Mouse (Mus musculus) hindbrain, embryonic 15.5 days (tissue): ENCODE results near the gene Itga6. TPM values are rescaled to one million over a fixed set of nuclear protein-coding genes. Genes with fewer than 3 reads are reported as not detected.
"Not testable (repeated sequence)": the region's sequence is repeated elsewhere in the genome, so short reads cannot be mapped to it uniquely, and the experiment has no call there.

ENCODE experiments used
- ATAC-seq: fragments of 200-750 bp; cut with Nextera tagmentation; 2 replicates; pipeline ENCODE4 v1.8.0; 2017; ENCODE audit warnings: low read depth, moderate number of reproducible peaks, moderate TSS enrichment; ENCODE audit not compliant: low FRiP score
- H3K27ac ChIP-seq: fragments of 300-500 bp; sonication (generic); replicated peaks from 2 replicates; pipeline ENCODE4 v1.5.1; 2015; ENCODE audit warnings: mild to moderate bottlenecking, inconsistent platforms
- H3K27me3 ChIP-seq: fragments of 300-500 bp; sonication (generic); 2 replicates; pipeline ENCODE4 v1.6.1; 2015; ENCODE audit warnings: control low read depth, inconsistent platforms
- H3K36me3 ChIP-seq: fragments of 300-500 bp; sonication (generic); 2 replicates; pipeline ENCODE4 v1.6.1; 2015; ENCODE audit warnings: control low read depth, inconsistent platforms
- H3K4me1 ChIP-seq: fragments of 300-500 bp; sonication (generic); replicated peaks from 2 replicates; pipeline ENCODE4 v1.6.1; 2015; ENCODE audit warnings: control low read depth, inconsistent platforms
- H3K4me2 ChIP-seq: fragments of 300-500 bp; sonication (generic); 2 replicates; pipeline ENCODE4 v1.6.1; 2015; ENCODE audit warnings: moderate library complexity, mild to moderate bottlenecking, inconsistent platforms
- H3K4me3 ChIP-seq: fragments of 300-500 bp; sonication (generic); 2 replicates; pipeline ENCODE4 v1.5.1; 2015; ENCODE audit warnings: mild to moderate bottlenecking, inconsistent platforms
- H3K9ac ChIP-seq: fragments of 300-500 bp; sonication (generic); 2 replicates; pipeline ENCODE4 v1.6.1; 2015; ENCODE audit warnings: inconsistent platforms
- H3K9me3 ChIP-seq: fragments of 300-500 bp; sonication (generic); 2 replicates; pipeline ENCODE4 v1.6.1; 2016; ENCODE audit warnings: control low read depth, inconsistent platforms
- WGBS: fragments of 180-500 bp; shearing (Covaris S2); methylation state at CpG from one replicate; pipeline ENCODE4 v1.1.7; 2015; 5-methylcytosine and 5-hydroxymethylcytosine counted together
- polyA plus RNA-seq: library from polyadenylated mRNA; unstranded; fragments of >200 nt; fragmentation: Nextera tagmentation; extraction: Ambion mirVana; gene quantifications from 2 replicates; pipeline ENCODE4 v1.2.1, GENCODE M21; 2015

Itga6 gene
- polyA plus RNA-seq, 1 experiment from 2014 or later = 26.8 TPM

GRCm38 (mm10) chr2:71720556-71720955, 24.9 kb upstream of the Itga6 start:
- H3K27ac ChIP-seq, H3K9ac ChIP-seq, H3K4me3 ChIP-seq, H3K9me3 ChIP-seq, H3K4me2 ChIP-seq, H3K27me3 ChIP-seq, H3K36me3 ChIP-seq, ATAC-seq: not testable (repeated sequence)
- 66% methylated on average over 2 of the region's 2 CpGs for WGBS
- peaks cover 13% of the 10 kb centered on the region for H3K4me1 ChIP-seq

GRCm38 (mm10) chr2:71722913-71723312, 22.5 kb upstream of the Itga6 start:
- H3K27ac ChIP-seq = no peak overlapping the region
- no peak overlapping the region for H3K9ac ChIP-seq
- peaks cover 13% of the 10 kb centered on the region for H3K4me1 ChIP-seq
- H3K9me3 ChIP-seq = no peaks in the 10 kb centered on the region
- no peaks in the 10 kb centered on the region for H3K27me3 ChIP-seq
- no peak overlapping the region for H3K4me2 ChIP-seq
- ATAC-seq = no peak
- WGBS = 90% methylated on average over 5 of the region's 5 CpGs
- H3K4me3 ChIP-seq = no peak overlapping the region
- H3K36me3 ChIP-seq = no peaks in the 10 kb centered on the region

GRCm38 (mm10) chr2:71723623-71724022, 21.8 kb upstream of the Itga6 start:
- H3K9ac ChIP-seq = no peak overlapping the region
- H3K9me3 ChIP-seq = no peaks in the 10 kb centered on the region
- peaks cover 13% of the 10 kb centered on the region for H3K4me1 ChIP-seq
- H3K27me3 ChIP-seq = no peaks in the 10 kb centered on the region
- 87% methylated on average over 3 of the region's 3 CpGs for WGBS
- no peak for ATAC-seq
- H3K36me3 ChIP-seq = no peaks in the 10 kb centered on the region
- no peak overlapping the region for H3K27ac ChIP-seq
- H3K4me3 ChIP-seq = no peak overlapping the region
- no peak overlapping the region for H3K4me2 ChIP-seq

- H3K4me1 ChIP-seq = peaks cover 10% of the 10 kb centered on the region
- no peak for ATAC-seq
- no peak overlapping the region for H3K4me2 ChIP-seq
- H3K4me3 ChIP-seq = no peak overlapping the region
- no peaks in the 10 kb centered on the region for H3K27me3 ChIP-seq
- H3K9ac ChIP-seq = no peak overlapping the region
- H3K9me3 ChIP-seq = no peaks in the 10 kb centered on the region
- H3K27ac ChIP-seq = no peak overlapping the region
- WGBS = 83% methylated on average over 6 of the region's 6 CpGs
- H3K36me3 ChIP-seq = no peaks in the 10 kb centered on the region
These were observed 21.4 kb upstream of the Itga6 start for GRCm38 (mm10) chr2:71724028-71724427.

GRCm38 (mm10) chr2:71725446-71725845, 20.0 kb upstream of the Itga6 start:
- WGBS = 78% methylated on average over 1 of the region's 1 CpGs
- H3K9ac ChIP-seq = no peak overlapping the region
- no peaks in the 10 kb centered on the region for H3K36me3 ChIP-seq
- no peak overlapping the region for H3K4me3 ChIP-seq
- H3K4me2 ChIP-seq = no peak overlapping the region
- H3K27ac ChIP-seq = no peak overlapping the region
- ATAC-seq = no peak
- H3K9me3 ChIP-seq = no peaks in the 10 kb centered on the region
- no peaks in the 10 kb centered on the region for H3K27me3 ChIP-seq
- H3K4me1 ChIP-seq = no peaks in the 10 kb centered on the region

- ATAC-seq = no peak
- Histone ChIP-seq H3K9ac (no peak overlapping the region), H3K4me2 (no peak overlapping the region), H3K36me3 (no peaks in the 10 kb centered on the region), H3K4me3 (no peak overlapping the region), H3K27me3 (no peaks in the 10 kb centered on the region), H3K27ac (no peak overlapping the region), H3K4me1 (no peaks in the 10 kb centered on the region), H3K9me3 (no peaks in the 10 kb centered on the region)
- 92% methylated on average over 7 of the region's 7 CpGs for WGBS
These were observed 18.3 kb upstream of the Itga6 start for GRCm38 (mm10) chr2:71726883-71727676.

- H3K9me3 ChIP-seq = no peaks in the 10 kb centered on the region
- H3K4me3 ChIP-seq = no peak overlapping the region
- no peaks in the 10 kb centered on the region for H3K27me3 ChIP-seq
- no peak overlapping the region for H3K27ac ChIP-seq
- ATAC-seq = no peak
- H3K4me1 ChIP-seq = no peaks in the 10 kb centered on the region
- H3K9ac ChIP-seq = no peak overlapping the region
- 91% methylated on average over 7 of the region's 7 CpGs for whole genome bisulfite sequencing
- no peaks in the 10 kb centered on the region for H3K36me3 ChIP-seq
- H3K4me2 ChIP-seq = no peak overlapping the region
These were observed 17.1 kb upstream of the Itga6 start for GRCm38 (mm10) chr2:71728341-71728740.

GRCm38 (mm10) chr2:71728796-71729195, 16.6 kb upstream of the Itga6 start:
- H3K9ac ChIP-seq = no peak overlapping the region
- H3K9me3 ChIP-seq = no peaks in the 10 kb centered on the region
- no peak overlapping the region for H3K27ac ChIP-seq
- H3K4me2 ChIP-seq = no peak overlapping the region
- no peak overlapping the region for H3K4me3 ChIP-seq
- no peaks in the 10 kb centered on the region for H3K36me3 ChIP-seq
- no peaks in the 10 kb centered on the region for H3K27me3 ChIP-seq
- no peak for ATAC-seq
- WGBS = 61% methylated on average over 5 of the region's 5 CpGs
- no peaks in the 10 kb centered on the region for H3K4me1 ChIP-seq

- H3K4me3 ChIP-seq = no peak overlapping the region
- no peak overlapping the region for H3K27ac ChIP-seq
- no peaks in the 10 kb centered on the region for H3K36me3 ChIP-seq
- 79% methylated on average over 20 of the region's 20 CpGs for WGBS
- no peak overlapping the region for H3K4me2 ChIP-seq
- no peaks in the 10 kb centered on the region for H3K27me3 ChIP-seq
- H3K9me3 ChIP-seq = no peaks in the 10 kb centered on the region
- H3K9ac ChIP-seq = no peak overlapping the region
- no peaks in the 10 kb centered on the region for H3K4me1 ChIP-seq
- ATAC-seq = no peak
These were observed 14.5 kb upstream of the Itga6 start for GRCm38 (mm10) chr2:71730623-71731612.

- Histone ChIP-seq H3K27ac (no peak overlapping the region), H3K9ac (no peak overlapping the region), H3K9me3 (no peaks in the 10 kb centered on the region), H3K4me3 (no peak overlapping the region), H3K36me3 (no peaks in the 10 kb centered on the region), H3K4me2 (no peak overlapping the region), H3K27me3 (no peaks in the 10 kb centered on the region), H3K4me1 (0 out of 2 replicates have a peak, but pooled peaks cover 3% of the 10 kb centered on the region)
- WGBS = 67% methylated on average over 9 of the region's 9 CpGs
- no peak for ATAC-seq
These were observed 10.5 kb upstream of the Itga6 start for GRCm38 (mm10) chr2:71734792-71735392.

- WGBS = 96% methylated on average over 17 of the region's 17 CpGs
- Histone ChIP-seq H3K36me3 (no peaks in the 10 kb centered on the region), H3K27ac (no peak overlapping the region), H3K4me2 (no peak overlapping the region), H3K9ac (no peak overlapping the region), H3K9me3 (no peaks in the 10 kb centered on the region), H3K4me1 (0 out of 2 replicates have a peak, but pooled peaks cover 3% of the 10 kb centered on the region), H3K4me3 (no peak overlapping the region), H3K27me3 (no peaks in the 10 kb centered on the region)
- ATAC-seq = no peak
These were observed 9.8 kb upstream of the Itga6 start for GRCm38 (mm10) chr2:71735541-71736159.
